Mouse (Mus musculus): Measurements from ENCODE around the gene Cpne2.

DNA sequence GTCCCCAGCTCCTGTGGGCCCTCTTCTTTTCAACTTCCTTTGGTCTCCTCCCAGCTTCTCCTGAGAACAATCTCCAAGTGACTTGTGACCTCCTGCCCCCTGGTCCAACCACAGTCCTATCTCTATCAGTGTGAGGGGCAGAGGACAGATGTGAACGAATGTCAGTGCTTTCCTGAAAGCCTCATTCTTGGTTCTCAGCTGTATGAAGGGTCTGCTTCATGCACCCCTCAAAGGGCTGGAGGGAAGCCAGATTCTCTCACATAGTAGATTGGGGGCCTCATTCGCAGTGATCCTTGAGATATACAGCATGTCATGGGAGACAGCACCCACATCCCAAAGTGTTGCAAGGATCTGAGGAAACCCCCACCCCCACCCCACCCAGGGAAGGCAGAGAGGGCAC, 44.8 kb upstream of the Cpne2 start:
- TF ChIP-seq CTCF (IDR thresholded peaks at IDR 0.05; ENCODE audit: borderline replicate concordance, control insufficient read depth, extremely low read depth, insufficient read depth, low read length, poor library complexity) (no peak), POLR2A (IDR thresholded peaks at IDR 0.05; ENCODE audit: control insufficient read depth, extremely low read depth, insufficient read depth, low read length, poor library complexity) (no peak)

Measured in thymus, adult 2 months (tissue).